Mouse (Mus musculus) layer of hippocampus, postnatal 14 days (tissue): ENCODE measurements around the gene Rpa1. TPM values are rescaled to one million over a fixed set of nuclear protein-coding genes. Genes with fewer than 3 reads are reported as not detected.

Source experiments
- DNase-seq, 2 experiments: peaks; one replicate each; pipeline ENCODE4 v3.0.0; 2021 to 2022; ENCODE audit warnings: low spot score in 2 of 2, mixed read lengths in 1 of 2
- microRNA-seq, 2 experiments: library from miRNA; unstranded; fragments of <30 nt; microRNA quantifications; one replicate each; pipeline ENCODE4 v1.2.0; 2021
- total RNA-seq, 2 experiments: library from RNA; stranded (reverse); gene quantifications; 2 replicates each; pipeline ENCODE4 v1.2.3; 2021

Rpa1 gene
- total RNA-seq, 2 experiments from 2014 or later: 57.2 to 66.7 TPM

- DNase-seq: no peak
Measured at GRCm38 (mm10) chr11:75263964-75264312, 84.2 kb downstream of the Rpa1 start.

- no peak for DNase-seq
Measured at GRCm38 (mm10) chr11:75263274-75263963, 84.7 kb downstream of the Rpa1 start.

- DNase-seq: no peak
Measured at GRCm38 (mm10) chr11:75262791-75263190, 85.3 kb downstream of the Rpa1 start.

- no peak for DNase-seq
Measured at GRCm38 (mm10) chr11:75262181-75262580, 85.9 kb downstream of the Rpa1 start.

GRCm38 (mm10) chr11:75261730-75262129, 86.4 kb downstream of the Rpa1 start:
- no peak for DNase-seq

GRCm38 (mm10) chr11:75261016-75261415, 87.1 kb downstream of the Rpa1 start:
- DNase-seq: no peak

- peak in 1 of 2 experiments; percentile 60 for DNase-seq
Measured at GRCm38 (mm10) chr11:75259996-75260561, 88.0 kb downstream of the Rpa1 start.

- no peak for DNase-seq
Measured at GRCm38 (mm10) chr11:75259416-75259815, 88.7 kb downstream of the Rpa1 start.

- DNase-seq: no peak
Measured at GRCm38 (mm10) chr11:75257056-75257648, 91.0 kb downstream of the Rpa1 start.

- DNase-seq: no peak
Measured at GRCm38 (mm10) chr11:75255330-75255729, 92.8 kb downstream of the Rpa1 start.

GRCm38 (mm10) chr11:75254252-75254912, 93.7 kb downstream of the Rpa1 start:
- DNase-seq: peak in 1 of 2 experiments; percentile 45

GRCm38 (mm10) chr11:75251557-75252070, 96.5 kb downstream of the Rpa1 start:
- DNase-seq: no peak

GRCm38 (mm10) chr11:75251006-75251512, 97.1 kb downstream of the Rpa1 start:
- no peak for DNase-seq

- DNase-seq: no peak
Measured at GRCm38 (mm10) chr11:75249588-75249987, 98.5 kb downstream of the Rpa1 start.

Small RNAs within 50 kb of the gene (microRNA-seq; reads per million reads assigned to microRNA genes)
- 0 reads per million in 2 experiments for gene Gm47300

Other genes starting within 250 kb of the Rpa1 start
- gene Hic1, start 178.8 kb downstream of the Rpa1 start, total RNA-seq: 1 to 10 TPM; 3.3 to 4.5 TPM
- gene Ovca2, start 169.5 kb downstream of the Rpa1 start, total RNA-seq: 10 to 100 TPM; 14.8 to 15.2 TPM
- gene Dph1, start 157.1 kb downstream of the Rpa1 start, total RNA-seq: 10 to 100 TPM; 21.7 to 24.4 TPM
- gene Rtn4rl1, start 154.5 kb downstream of the Rpa1 start, total RNA-seq: 10 to 100 TPM; 82.1 to 83.1 TPM
- gene Smyd4, start 109 bp upstream of the Rpa1 start, total RNA-seq: 10 to 100 TPM; 10.6 to 12.3 TPM
- gene Serpinf1, start 74.4 kb upstream of the Rpa1 start, total RNA-seq: 10 to 100 TPM; 20.3 to 36.0 TPM
- under 1 TPM; 0.62 to 0.71 TPM for gene Serpinf2, start 91.3 kb upstream of the Rpa1 start, total RNA-seq
- 10 to 100 TPM; 22.5 TPM for gene Wdr81, start 106.4 kb upstream of the Rpa1 start, total RNA-seq
- 1 to 10 TPM in 1 of 2 experiments, under 1 TPM in 1; 0.45 to 1.0 TPM for gene Tlcd2, start 113.4 kb upstream of the Rpa1 start, total RNA-seq
- gene Prpf8, start 138.5 kb upstream of the Rpa1 start, total RNA-seq: 100 to 1,000 TPM; 111 to 113 TPM
- gene Rilp, start 161.8 kb upstream of the Rpa1 start, total RNA-seq: 1 to 10 TPM; 3.7 to 5.0 TPM
- gene Scarf1, start 165.2 kb upstream of the Rpa1 start, total RNA-seq: 1 to 10 TPM; 2.9 to 3.3 TPM
- 10 to 100 TPM; 40.5 to 44.7 TPM for gene Slc43a2, start 183.4 kb upstream of the Rpa1 start, total RNA-seq
- gene Pitpna, start 239.8 kb upstream of the Rpa1 start, total RNA-seq: 100 to 1,000 TPM; 312 to 321 TPM